Mouse (Mus musculus) lung, embryonic 14.5 days (tissue): ENCODE results near the gene Bahcc1. TPM values are rescaled to one million over a fixed set of nuclear protein-coding genes. Genes with fewer than 3 reads are reported as not detected.
A peak's percentile ranks its signal among the peaks of the same experiment; 100 is the strongest.

Experiments
- ATAC-seq: fragments of 200-750 bp; cut with Nextera tagmentation; 2 replicates; pipeline ENCODE4 v1.8.0; 2017; ENCODE audit warnings: mild to moderate bottlenecking, moderate TSS enrichment, moderate library complexity; ENCODE audit not compliant: insufficient read depth
- DNase-seq: peaks from one replicate; pipeline ENCODE4 v3.0.0-alpha.2; 2015
- H3K27ac ChIP-seq: fragments of 300-500 bp; sonication (generic); 2 replicates; pipeline ENCODE4 v1.5.1; 2014; ENCODE audit warnings: low read depth, mild to moderate bottlenecking, moderate library complexity
- H3K27me3 ChIP-seq: fragments of 300-500 bp; sonication (generic); 2 replicates; pipeline ENCODE4 v1.6.1; 2014; ENCODE audit warnings: low read length, control low read depth; ENCODE audit not compliant: insufficient read depth
- H3K36me3 ChIP-seq: fragments of 300-500 bp; sonication (generic); 2 replicates; pipeline ENCODE4 v1.6.1; 2014; ENCODE audit warnings: control low read depth; ENCODE audit not compliant: insufficient read depth
- H3K4me1 ChIP-seq: fragments of 300-500 bp; sonication (generic); 2 replicates; pipeline ENCODE4 v1.6.1; 2014; ENCODE audit warnings: antibody characterized with exemption, control low read depth; ENCODE audit not compliant: insufficient read depth
- H3K4me2 ChIP-seq: fragments of 300-500 bp; sonication (generic); 2 replicates; pipeline ENCODE4 v1.6.1; 2014; ENCODE audit warnings: mild to moderate bottlenecking
- H3K4me3 ChIP-seq: fragments of 300-500 bp; sonication (generic); 2 replicates; pipeline ENCODE4 v1.5.1; 2014; ENCODE audit warnings: low read depth, low read length
- H3K9ac ChIP-seq: fragments of 300-500 bp; sonication (generic); 2 replicates; pipeline ENCODE4 v1.6.1; 2014
- H3K9me3 ChIP-seq: fragments of 300-500 bp; sonication (generic); 2 replicates; pipeline ENCODE4 v1.6.1; 2016; ENCODE audit warnings: low read depth, low read length, control low read depth
- CTCF ChIP-seq: IDR thresholded peaks from 2 replicates; pipeline ENCODE4 v1.5.1; 2016; ENCODE audit warnings: antibody characterized with exemption, low read depth
- WGBS: fragments of 180-500 bp; shearing (Covaris S2); extraction: QIAGEN DNeasy Blood & Tissue Kit; methylation state at CpG from one replicate; pipeline ENCODE4 v1.1.7; 2014; 5-methylcytosine and 5-hydroxymethylcytosine counted together
- polyA plus RNA-seq: library from polyadenylated mRNA; unstranded; fragments of >200 nt; fragmentation: Nextera tagmentation; extraction: Ambion mirVana; gene quantifications from 2 replicates; pipeline ENCODE4 v1.2.1, GENCODE M21; 2014

The Bahcc1 gene
- polyA plus RNA-seq, 1 experiment from 2014 or later, result 14.3 TPM

- peak overlapping the region; percentile 99 for H3K27ac ChIP-seq
- H3K36me3 ChIP-seq, result no peaks in the 10 kb centered on the region
- peaks cover 28% of the 10 kb centered on the region for H3K4me1 ChIP-seq
- no peaks in the 10 kb centered on the region for H3K27me3 ChIP-seq
- peak overlapping the region; percentile 83 for H3K9ac ChIP-seq
- DNase-seq, result peak; percentile 97
- 3% methylated on average over 37 of the region's 37 CpGs for WGBS
- no peak for TF ChIP-seq CTCF
- H3K4me3 ChIP-seq, result peak overlapping the region; percentile 59
- no peaks in the 10 kb centered on the region for H3K9me3 ChIP-seq
- ATAC-seq, result peak; percentile 95
- peak overlapping the region; percentile 89 for H3K4me2 ChIP-seq
Measured at GRCm38 (mm10) chr11:120315832-120316689, 83.3 kb downstream of the Bahcc1 start.

GRCm38 (mm10) chr11:120316690-120317254 is 84.0 kb downstream of the Bahcc1 start:
- no peaks in the 10 kb centered on the region for H3K27me3 ChIP-seq
- DNase-seq (peak; percentile 57), ATAC-seq (peak; percentile 28; the same call in 1 of the 2 replicates)
- H3K4me3 ChIP-seq, result peak overlapping the region; percentile 59
- peak overlapping the region; percentile 89 for H3K4me2 ChIP-seq
- no peaks in the 10 kb centered on the region for H3K36me3 ChIP-seq
- H3K9me3 ChIP-seq, result no peaks in the 10 kb centered on the region
- TF ChIP-seq CTCF, result no peak; the same call in 1 of the 2 replicates
- peaks cover 22% of the 10 kb centered on the region for H3K4me1 ChIP-seq
- peak overlapping the region; percentile 99 for H3K27ac ChIP-seq
- peak overlapping the region; percentile 83 for H3K9ac ChIP-seq
- WGBS, result 16% methylated on average over 13 of the region's 13 CpGs

GRCm38 (mm10) chr11:120317456-120317855 is 84.7 kb downstream of the Bahcc1 start:
- Histone ChIP-seq H3K4me3 (peak overlapping the region; percentile 59; the same call in 1 of the 2 replicates), H3K27me3 (no peaks in the 10 kb centered on the region), H3K9ac (peak overlapping the region; percentile 83), H3K4me1 (peaks cover 19% of the 10 kb centered on the region), H3K4me2 (peak overlapping the region; percentile 89), H3K27ac (peak overlapping the region; percentile 99), H3K9me3 (no peaks in the 10 kb centered on the region), H3K36me3 (no peaks in the 10 kb centered on the region)
- no peak for TF ChIP-seq CTCF
- ATAC-seq, result no peak
- DNase-seq, result no peak
- 56% methylated on average over 7 of the region's 7 CpGs for WGBS

GRCm38 (mm10) chr11:120319310-120319709 is 86.6 kb downstream of the Bahcc1 start:
- no peaks in the 10 kb centered on the region for H3K27me3 ChIP-seq
- H3K27ac ChIP-seq, result no peak overlapping the region
- DNase-seq, result no peak
- no peaks in the 10 kb centered on the region for H3K9me3 ChIP-seq
- no peak overlapping the region for H3K9ac ChIP-seq
- H3K36me3 ChIP-seq, result no peaks in the 10 kb centered on the region
- no peak overlapping the region for H3K4me3 ChIP-seq
- ATAC-seq, result no peak
- no peak for TF ChIP-seq CTCF
- peaks cover 19% of the 10 kb centered on the region for H3K4me1 ChIP-seq
- H3K4me2 ChIP-seq, result no peak overlapping the region
- 80% methylated on average over 5 of the region's 5 CpGs for WGBS

- Histone ChIP-seq H3K27ac (no peak overlapping the region), H3K36me3 (no peaks in the 10 kb centered on the region), H3K27me3 (no peaks in the 10 kb centered on the region), H3K4me1 (peaks cover 11% of the 10 kb centered on the region), H3K9me3 (no peaks in the 10 kb centered on the region), H3K4me3 (no peak overlapping the region), H3K9ac (no peak overlapping the region), H3K4me2 (no peak overlapping the region)
- 91% methylated on average over 10 of the region's 10 CpGs for WGBS
- no peak for TF ChIP-seq CTCF
- no peak for DNase-seq
- ATAC-seq, result no peak
Measured at GRCm38 (mm10) chr11:120320156-120320555, 87.4 kb downstream of the Bahcc1 start.

- no peaks in the 10 kb centered on the region for H3K9me3 ChIP-seq
- no peak overlapping the region for H3K4me2 ChIP-seq
- no peak for ATAC-seq
- no peak overlapping the region for H3K4me3 ChIP-seq
- H3K36me3 ChIP-seq, result no peaks in the 10 kb centered on the region
- WGBS, result 71% methylated on average over 6 of the region's 6 CpGs
- no peaks in the 10 kb centered on the region for H3K27me3 ChIP-seq
- H3K9ac ChIP-seq, result no peak overlapping the region
- H3K4me1 ChIP-seq, result no peaks in the 10 kb centered on the region
- no peak for TF ChIP-seq CTCF
- H3K27ac ChIP-seq, result no peak overlapping the region
- DNase-seq, result no peak
Measured at GRCm38 (mm10) chr11:120335431-120336021, 102.8 kb downstream of the Bahcc1 start.

- WGBS, result 20% methylated on average over 2 of the region's 2 CpGs
Measured at GRCm38 (mm10) chr11:120337447-120337846, 104.7 kb downstream of the Bahcc1 start.

More at GRCm38 (mm10) chr11:120337447-120337846, 104.7 kb downstream of the Bahcc1 start:
- TF ChIP-seq CTCF, result no peak
- Histone ChIP-seq H3K4me2 (no peak overlapping the region), H3K27ac (no peak overlapping the region), H3K4me3 (no peak overlapping the region), H3K36me3 (no peaks in the 10 kb centered on the region), H3K9ac (no peak overlapping the region), H3K4me1 (no peaks in the 10 kb centered on the region), H3K27me3 (no peaks in the 10 kb centered on the region), H3K9me3 (no peaks in the 10 kb centered on the region)
- ATAC-seq (no peak), DNase-seq (no peak)
